ENCODE assay signal across 26 mouse cellular contexts in genomic region chr3:85776126-85776525, GRCm38 (mm10). TPM values are rescaled to one million over a fixed set of nuclear protein-coding genes. Genes with fewer than 3 reads are reported as not detected.
A peak's percentile ranks its signal among the peaks of the same experiment; 100 is the strongest.
DNase-seq lines count a peak whose midpoint lies in the region; ATAC-seq lines count a peak whose summit lies in the region.
"Had no signal": no experiment of that assay in that cellular context is flagged by ENCODE, and none has a peak within 500 bp of the region (broad histone marks: within the 10 kb centered on the region; RNA-seq: fewer than 3 reads in every experiment).

No protein-coding gene starts in this region.

- H3K9ac ChIP-seq in embryonic facial prominence, embryonic 13.5 days, result no peak overlapping the region
- no peak overlapping the region for H3K9ac ChIP-seq in limb, embryonic 12.5 days (replicated peaks)
- no peak overlapping the region for H3K9ac ChIP-seq in hindbrain, embryonic 12.5 days
- H3K9ac ChIP-seq: forebrain, embryonic 15.5 days; heart, embryonic 13.5 days; hindbrain, embryonic 13.5 days; intestine, embryonic 15.5 days had no signal

- peak overlapping the region; percentile 13; the same call in 1 of the 2 replicates for H3K27ac ChIP-seq in embryonic facial prominence, embryonic 13.5 days
- no peak overlapping the region for H3K27ac ChIP-seq in embryonic facial prominence, embryonic 10.5 days (replicated peaks)
- H3K27ac ChIP-seq in heart, embryonic 10.5 days, result no peak overlapping the region
- H3K27ac ChIP-seq in limb, embryonic 12.5 days, result 0 out of 2 replicates have a peak overlapping the region, but pooled peaks have one; percentile 64
- H3K27ac ChIP-seq in limb, embryonic 10.5 days, result no peak overlapping the region
- H3K27ac ChIP-seq in hindbrain, embryonic 12.5 days, result no peak overlapping the region
- H3K27ac ChIP-seq: forebrain, embryonic 15.5 days; heart, embryonic 13.5 days; hindbrain, embryonic 13.5 days; intestine, embryonic 15.5 days had no signal

- H3K4me2 ChIP-seq in embryonic facial prominence, embryonic 13.5 days, result 0 out of 2 replicates have a peak overlapping the region, but pooled peaks have one; percentile 0
- no peak overlapping the region for H3K4me2 ChIP-seq in limb, embryonic 12.5 days
- H3K4me2 ChIP-seq in hindbrain, embryonic 12.5 days (replicated peaks), result no peak overlapping the region
- H3K4me2 ChIP-seq: forebrain, embryonic 15.5 days; heart, embryonic 13.5 days; hindbrain, embryonic 13.5 days; intestine, embryonic 15.5 days had no signal

- intact Hi-C loops in heart, postnatal 25 days (cut with DNase I), result no loop called here

- H3K36me3 ChIP-seq in embryonic facial prominence, embryonic 13.5 days, result no peaks in the 10 kb centered on the region
- no peaks in the 10 kb centered on the region for H3K36me3 ChIP-seq in embryonic facial prominence, embryonic 10.5 days (replicated peaks)
- H3K36me3 ChIP-seq in heart, embryonic 10.5 days, result no peaks in the 10 kb centered on the region
- no peaks in the 10 kb centered on the region for H3K36me3 ChIP-seq in limb, embryonic 12.5 days
- H3K36me3 ChIP-seq in limb, embryonic 10.5 days, result no peaks in the 10 kb centered on the region
- no peaks in the 10 kb centered on the region for H3K36me3 ChIP-seq in hindbrain, embryonic 12.5 days
- H3K36me3 ChIP-seq: forebrain, embryonic 15.5 days; heart, embryonic 13.5 days; hindbrain, embryonic 13.5 days; intestine, embryonic 15.5 days had no signal

- H3K9me3 ChIP-seq in embryonic facial prominence, embryonic 13.5 days, result no peaks in the 10 kb centered on the region
- H3K9me3 ChIP-seq in embryonic facial prominence, embryonic 10.5 days, result no peaks in the 10 kb centered on the region
- no peaks in the 10 kb centered on the region for H3K9me3 ChIP-seq in heart, embryonic 10.5 days
- H3K9me3 ChIP-seq in limb, embryonic 12.5 days, result no peaks in the 10 kb centered on the region
- H3K9me3 ChIP-seq in limb, embryonic 10.5 days (replicated peaks), result no peaks in the 10 kb centered on the region
- H3K9me3 ChIP-seq in hindbrain, embryonic 12.5 days (replicated peaks), result no peaks in the 10 kb centered on the region
- H3K9me3 ChIP-seq: forebrain, embryonic 15.5 days; heart, embryonic 13.5 days; hindbrain, embryonic 13.5 days; intestine, embryonic 15.5 days had no signal

- no peak for ATAC-seq in embryonic facial prominence, embryonic 13.5 days (ENCODE audit: insufficient number of reproducible peaks, insufficient read depth, low FRiP score, low TSS enrichment, low read depth)
- no peak for ATAC-seq in limb, embryonic 12.5 days (ENCODE audit: insufficient number of reproducible peaks, insufficient read depth, low FRiP score, low TSS enrichment, low read depth)
- ATAC-seq in hindbrain, embryonic 12.5 days (ENCODE audit: low FRiP score), result no peak
- ATAC-seq in monocyte, adult 5-6 weeks (replicated peaks; ENCODE audit: insufficient number of reproducible peaks, low FRiP score, low TSS enrichment, poor library complexity, severe bottlenecking), result no peak
- ATAC-seq: forebrain, embryonic 15.5 days; hindbrain, embryonic 16.5 days; intestine, embryonic 15.5 days; Patski had no signal

- H3K4me1 ChIP-seq in embryonic facial prominence, embryonic 13.5 days, result peaks cover 3% of the 10 kb centered on the region; the same call in 1 of the 2 replicates
- peaks cover 5% of the 10 kb centered on the region; the same call in 1 of the 2 replicates for H3K4me1 ChIP-seq in embryonic facial prominence, embryonic 10.5 days
- peaks cover 29% of the 10 kb centered on the region for H3K4me1 ChIP-seq in heart, embryonic 10.5 days
- peaks cover 4% of the 10 kb centered on the region for H3K4me1 ChIP-seq in limb, embryonic 12.5 days (replicated peaks)
- peaks cover 11% of the 10 kb centered on the region for H3K4me1 ChIP-seq in limb, embryonic 10.5 days
- no peaks in the 10 kb centered on the region for H3K4me1 ChIP-seq in hindbrain, embryonic 12.5 days
- H3K4me1 ChIP-seq: intestine, embryonic 15.5 days had no signal

- H3K27me3 ChIP-seq in embryonic facial prominence, embryonic 13.5 days, result no peaks in the 10 kb centered on the region
- no peaks in the 10 kb centered on the region for H3K27me3 ChIP-seq in embryonic facial prominence, embryonic 10.5 days (replicated peaks; ENCODE audit: low read depth, poor library complexity, severe bottlenecking)
- H3K27me3 ChIP-seq in heart, embryonic 10.5 days (ENCODE audit: insufficient read depth, poor library complexity, severe bottlenecking), result no peaks in the 10 kb centered on the region
- H3K27me3 ChIP-seq in limb, embryonic 12.5 days, result no peaks in the 10 kb centered on the region
- H3K27me3 ChIP-seq in limb, embryonic 10.5 days (ENCODE audit: low read depth, poor library complexity, severe bottlenecking), result no peaks in the 10 kb centered on the region
- H3K27me3 ChIP-seq in hindbrain, embryonic 12.5 days, result no peaks in the 10 kb centered on the region
- H3K27me3 ChIP-seq: forebrain, embryonic 15.5 days; heart, embryonic 13.5 days; hindbrain, embryonic 13.5 days; intestine, embryonic 15.5 days; Patski had no signal

- WGBS in embryonic facial prominence, embryonic 13.5 days, result 88% methylated on average over 6 of the region's 6 CpGs
- WGBS in embryonic facial prominence, embryonic 10.5 days, result 93% methylated on average over 6 of the region's 6 CpGs
- WGBS in heart, embryonic 10.5 days, result 93% methylated on average over 6 of the region's 6 CpGs
- whole genome bisulfite sequencing in limb, embryonic 12.5 days, result 67% methylated on average over 6 of the region's 6 CpGs
- WGBS in limb, embryonic 10.5 days, result 83% methylated on average over 6 of the region's 6 CpGs
- WGBS in hindbrain, embryonic 12.5 days, result 85% methylated on average over 6 of the region's 6 CpGs

- no peak overlapping the region for H3K4me3 ChIP-seq in embryonic facial prominence, embryonic 13.5 days
- H3K4me3 ChIP-seq in embryonic facial prominence, embryonic 10.5 days, result no peak overlapping the region
- no peak overlapping the region for H3K4me3 ChIP-seq in heart, embryonic 10.5 days
- H3K4me3 ChIP-seq in limb, embryonic 12.5 days (replicated peaks), result no peak overlapping the region
- H3K4me3 ChIP-seq in limb, embryonic 10.5 days, result no peak overlapping the region
- no peak overlapping the region for H3K4me3 ChIP-seq in hindbrain, embryonic 12.5 days
- H3K4me3 ChIP-seq: forebrain, embryonic 15.5 days; heart, embryonic 13.5 days; hindbrain, embryonic 13.5 days; intestine, embryonic 15.5 days had no signal

- no peak for DNase-seq in embryonic facial prominence, embryonic 10.5 days (ENCODE audit: low spot score)
- peak; percentile 25 for DNase-seq in heart, embryonic 10.5 days (ENCODE audit: low spot score)
- no peak for DNase-seq in heart, postnatal 25 days (ENCODE audit: low spot score)
- DNase-seq in limb, embryonic 10.5 days (ENCODE audit: low spot score), result no peak
- DNase-seq: adrenal gland, postnatal 10 days; adrenal gland, postnatal 36 days; cerebellum, adult 11 months; cerebellum, adult 2 months; cerebellum, adult 9-11 months; cerebellum, postnatal 25 days; gastrocnemius, postnatal 10 days; gastrocnemius, postnatal 36 days; heart, postnatal 14 days had no signal

RNA-seq across cellular contexts. Expression of gene Fam160a1, which starts 41.0 kb away (rescaled TPM):
- polyA plus RNA-seq in embryonic facial prominence, embryonic 13.5 days (2015; fragmentation: Nextera tagmentation; extraction: Ambion mirVana), result 4.0 and 4.8 TPM in 2 replicates
- 1.3 and 1.7 TPM in 2 replicates for polyA plus RNA-seq in embryonic facial prominence, embryonic 10.5 days (2016; fragmentation: Nextera tagmentation; extraction: Ambion mirVana)
- 1.7 and 2.1 TPM in 2 replicates for polyA plus RNA-seq in heart, embryonic 10.5 days (2016; fragmentation: Nextera tagmentation; extraction: Ambion mirVana)
- total RNA-seq in heart, postnatal 25 days (2021), result 10 to 100 TPM; 55.9 to 58.9 TPM
- 2.1 and 2.3 TPM in 2 replicates for polyA plus RNA-seq in limb, embryonic 12.5 days (2016; fragmentation: Nextera tagmentation; extraction: Ambion mirVana)
- polyA plus RNA-seq in limb, embryonic 10.5 days (2016; fragmentation: Nextera tagmentation; extraction: Ambion mirVana), result 0.51 and 1.5 TPM in 2 replicates
- polyA plus RNA-seq in hindbrain, embryonic 12.5 days (2016; fragmentation: Nextera tagmentation; extraction: Ambion mirVana), result 1.6 and 1.7 TPM in 2 replicates
- 0.38 to 0.43 TPM (median 0.39 TPM) in 3 replicates for total RNA-seq in monocyte, adult 5-6 weeks (2017)
- total RNA-seq: common myeloid progenitor, adult 5-6 weeks; granulocyte monocyte progenitor cell, adult 5-6 weeks; hematopoietic stem cell, adult 5-6 weeks had no signal

Comparison
In these comparisons a context has a peak if more than half of its experiments do, and no peak if none do; other contexts are left out.
1. H3K27ac ChIP-seq: peak in embryonic facial prominence, embryonic 13.5 days (single experiment) and limb, embryonic 12.5 days (single experiment); none in embryonic facial prominence, embryonic 10.5 days (single experiment), heart, embryonic 10.5 days (single experiment), limb, embryonic 10.5 days (single experiment) and hindbrain, embryonic 12.5 days (single experiment).